Mouse (Mus musculus): ENCODE results near the gene Tns2.
A peak's percentile ranks its signal among the peaks of the same experiment; 100 is the strongest.

The Tns2 gene

DNA sequence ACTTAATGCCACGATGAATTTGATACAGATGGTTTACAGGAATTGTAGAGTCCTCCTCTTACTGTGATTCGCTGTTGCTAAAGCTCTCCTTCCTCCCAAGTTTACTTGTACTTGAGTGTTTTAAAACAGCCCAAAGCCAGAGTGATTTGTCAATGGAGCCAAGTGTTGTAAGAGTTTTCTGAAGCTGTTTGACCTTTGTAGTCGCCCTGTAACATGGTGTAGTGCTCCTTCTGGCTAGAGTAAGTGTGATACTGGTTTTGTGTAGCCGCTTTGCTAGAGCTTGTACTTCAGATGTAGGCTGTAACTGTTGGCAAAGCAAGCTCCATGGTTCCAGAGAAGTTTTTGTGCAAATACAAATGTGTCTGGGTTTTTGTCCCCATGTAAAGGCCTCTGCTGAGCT, 8.0 kb upstream of the Tns2 start:
- no peak for DNase-seq

DNA sequence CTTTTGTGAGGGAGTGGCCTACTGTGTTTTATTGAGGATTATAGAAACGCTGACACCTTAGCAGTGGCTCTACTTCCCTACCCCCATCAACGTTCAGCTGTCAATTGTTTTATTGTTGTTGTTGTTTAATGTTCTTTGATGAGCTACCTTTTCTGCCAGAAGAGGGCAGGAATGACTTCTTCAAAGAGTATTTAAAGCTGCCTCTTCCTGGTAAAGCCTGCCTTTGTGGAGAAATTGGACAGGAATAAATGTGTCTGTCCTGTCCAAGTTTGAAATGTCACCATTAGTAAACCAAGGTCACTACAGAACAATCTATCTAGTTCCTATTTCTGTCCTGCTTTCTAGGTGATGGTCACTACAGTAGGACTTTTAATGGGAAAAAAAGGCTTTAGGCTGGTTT, 6.1 kb upstream of the Tns2 start:
- no peak for DNase-seq

DNA sequence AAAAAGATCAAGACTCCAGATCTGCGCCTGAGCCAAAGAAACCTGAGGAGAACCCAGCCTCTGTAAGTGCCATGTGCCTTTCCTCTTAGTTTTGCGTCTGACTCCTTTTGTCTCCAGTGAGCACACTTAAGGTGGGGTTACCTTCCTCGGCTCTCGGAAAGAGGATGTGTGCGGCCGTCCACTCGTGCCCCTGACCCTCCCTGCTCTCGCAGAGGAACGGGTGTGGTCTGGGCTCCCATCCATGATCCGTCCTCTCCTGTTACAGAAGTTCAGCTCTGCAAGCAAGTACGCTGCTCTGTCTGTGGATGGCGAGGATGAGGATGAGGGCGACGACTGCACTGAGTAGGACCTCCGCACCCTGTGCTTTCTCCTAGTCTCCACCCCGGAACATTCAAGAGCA, 5.2 kb upstream of the Tns2 start:
- DNase-seq = no peak

DNA sequence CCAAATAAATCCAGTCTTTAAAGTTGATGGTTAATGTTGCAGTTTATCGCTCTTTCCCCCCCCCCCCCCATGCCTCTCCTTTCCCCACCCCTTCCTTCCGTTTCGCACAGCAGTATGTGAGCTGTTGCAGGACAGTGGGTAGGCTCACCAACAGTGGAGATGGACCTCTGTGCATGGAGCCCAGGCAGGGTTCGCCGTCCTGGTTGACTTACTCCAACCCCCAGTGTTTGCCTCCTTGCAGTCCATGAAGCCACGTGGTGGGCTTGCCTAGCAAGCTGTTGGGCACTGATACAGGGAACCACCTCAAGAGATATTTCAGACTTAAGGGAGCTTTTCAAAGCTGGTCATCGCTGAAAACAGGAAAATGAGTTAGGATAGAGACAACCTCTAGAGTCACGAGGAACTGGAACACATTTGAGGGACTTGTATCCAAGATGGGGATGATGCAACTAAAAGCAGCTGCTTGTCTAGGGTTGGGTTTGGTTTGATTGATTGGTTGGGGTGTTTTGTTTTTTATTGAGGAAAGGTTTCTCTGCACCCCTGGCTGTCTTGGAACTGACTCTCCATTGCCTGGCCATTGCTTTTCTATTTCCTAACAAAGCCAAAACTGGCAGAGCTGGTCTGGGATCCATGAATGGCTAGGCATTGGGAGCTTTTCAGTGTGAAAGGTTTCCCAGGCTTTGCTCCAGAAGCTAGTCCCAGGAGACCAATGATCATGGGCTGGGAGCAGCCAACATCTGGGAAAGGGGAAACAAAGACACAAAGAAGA, 2.9 kb upstream of the Tns2 start:
- DNase-seq = no peak

- no peak for DNase-seq
These were observed 2.1 kb upstream of the Tns2 start for GRCm38 (mm10) chr15:102097991-102098555.

GRCm38 (mm10) chr15:102099260-102099659, 953 bp upstream of the Tns2 start:
- DNase-seq = no peak

DNA sequence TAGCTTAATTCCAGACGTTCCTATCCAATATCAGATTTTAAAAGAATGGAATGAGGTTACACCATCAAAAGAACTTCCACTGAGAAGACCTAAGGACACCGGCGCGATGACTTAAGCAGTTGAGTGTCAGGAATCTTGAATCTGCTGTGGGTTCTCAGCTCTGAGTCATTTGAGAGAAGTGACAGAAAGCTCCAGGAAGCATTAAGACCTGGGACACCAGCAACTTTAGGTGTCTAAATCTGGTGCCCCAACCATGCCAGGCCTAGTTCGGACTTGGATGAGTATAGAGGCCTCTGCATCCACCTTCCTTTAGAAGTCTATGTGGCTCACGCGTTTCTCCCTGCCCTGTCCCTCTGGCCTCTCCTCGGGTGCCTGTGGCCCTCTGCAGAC, 447 bp upstream of the Tns2 start:
- no peak for DNase-seq

- no peak for DNase-seq
These were observed 921 bp downstream of the Tns2 start for GRCm38 (mm10) chr15:102100996-102101671.

GRCm38 (mm10) chr15:102101672-102102541, 1.7 kb downstream of the Tns2 start:
- DNase-seq = no peak

DNA sequence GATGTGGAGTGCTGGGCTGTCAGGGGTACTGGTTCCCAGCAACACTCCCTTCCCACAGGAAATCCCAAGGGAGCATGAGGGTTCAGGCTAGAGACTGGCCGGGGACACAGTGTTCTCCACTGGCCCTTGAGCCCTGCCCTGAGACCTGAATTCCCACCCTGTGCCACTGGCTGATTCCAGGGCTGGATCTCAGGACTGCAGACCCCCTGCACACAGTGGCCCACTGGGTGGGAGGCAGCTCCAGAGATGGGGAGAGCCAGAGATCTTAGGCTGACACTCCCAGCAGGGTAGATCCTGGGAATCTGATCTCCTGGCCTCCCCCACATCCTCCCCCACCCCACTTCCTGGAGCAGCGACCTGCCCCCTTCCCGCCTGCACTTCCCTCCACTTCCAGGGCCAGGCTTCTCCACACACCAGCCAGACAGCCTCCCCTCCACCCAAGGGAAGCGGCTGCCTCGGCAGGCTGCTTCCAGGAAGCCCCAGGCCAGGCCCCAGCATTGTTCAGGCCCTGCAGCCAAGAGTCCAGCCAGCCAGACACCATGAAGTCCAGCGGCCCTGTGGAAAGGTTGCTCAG, 2.4 kb downstream of the Tns2 start:
- no peak for DNase-seq

GRCm38 (mm10) chr15:102103371-102103946, 3.2 kb downstream of the Tns2 start:
- DNase-seq = no peak

GRCm38 (mm10) chr15:102103947-102104555, 3.8 kb downstream of the Tns2 start:
- no peak for DNase-seq

DNA sequence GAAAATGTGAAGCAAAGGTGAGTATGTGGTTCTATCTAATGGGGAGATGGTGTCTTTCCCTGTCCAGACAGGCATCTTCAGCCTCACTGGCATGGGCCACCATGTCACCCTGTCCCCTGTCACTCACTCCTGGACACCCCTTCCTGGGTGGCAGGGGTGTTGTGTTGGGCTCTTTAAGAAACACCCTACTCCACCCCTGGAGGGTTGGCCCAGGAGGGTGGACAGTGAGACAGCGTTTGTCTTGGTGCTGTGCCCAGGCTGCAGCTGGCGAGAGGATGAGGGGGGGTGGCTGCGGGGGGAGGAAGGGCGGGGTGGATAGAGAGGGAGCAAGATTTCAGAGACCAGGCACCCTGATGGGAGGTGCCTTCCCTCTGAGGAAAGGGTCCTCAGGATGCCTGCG, 5.1 kb downstream of the Tns2 start:
- DNase-seq = no peak

DNA sequence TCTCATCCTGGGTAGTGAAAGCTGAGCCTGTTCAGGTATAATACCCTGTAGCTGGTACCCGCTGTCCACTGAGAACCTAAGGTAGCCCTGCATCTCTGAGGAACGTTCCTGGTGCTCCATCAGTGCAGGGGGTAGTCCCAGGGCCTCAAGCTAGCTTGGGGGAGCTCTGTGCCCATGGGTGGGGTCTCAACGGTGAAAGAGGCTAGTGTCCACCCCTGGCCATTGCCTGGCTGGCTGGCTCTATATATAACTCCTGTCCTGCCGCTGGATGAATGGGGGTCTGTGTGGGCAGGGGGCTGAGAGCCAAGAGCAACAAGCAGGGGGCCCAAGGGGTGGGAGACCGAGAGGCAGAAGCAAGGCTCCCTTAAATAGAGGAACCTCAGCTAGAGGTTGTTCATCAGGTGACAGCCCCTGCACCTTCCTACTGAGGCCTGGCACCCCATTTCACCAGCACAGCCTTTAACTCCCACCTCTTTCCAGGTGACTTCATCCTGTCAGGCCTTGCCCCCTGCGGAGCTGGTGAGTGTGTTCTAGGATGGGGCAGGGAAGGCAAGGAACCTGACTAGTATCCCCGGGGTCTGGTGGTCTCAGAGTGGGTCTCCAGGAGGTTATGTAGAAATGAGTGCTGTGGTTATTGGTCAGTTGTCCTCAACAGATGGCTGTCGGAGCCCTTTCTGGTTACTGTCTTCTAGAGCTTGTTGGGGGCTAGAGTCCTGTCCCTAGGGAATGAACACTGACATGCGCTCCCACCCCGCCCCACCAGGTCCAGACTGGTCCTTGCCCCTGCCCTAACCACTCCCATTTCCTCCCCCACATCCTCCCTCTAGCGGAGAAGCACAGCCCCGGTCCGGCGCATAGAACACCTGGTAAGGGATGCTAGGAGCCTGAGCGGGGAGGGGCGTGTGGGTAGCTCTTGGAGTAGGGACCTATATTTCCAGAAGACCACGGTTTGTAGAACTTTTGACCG, 5.8 kb downstream of the Tns2 start:
- no peak for DNase-seq

- no peak for DNase-seq
These were observed 6.7 kb downstream of the Tns2 start for GRCm38 (mm10) chr15:102106754-102107456.

- DNase-seq = no peak
These were observed 7.7 kb downstream of the Tns2 start for GRCm38 (mm10) chr15:102107689-102108573.

DNA sequence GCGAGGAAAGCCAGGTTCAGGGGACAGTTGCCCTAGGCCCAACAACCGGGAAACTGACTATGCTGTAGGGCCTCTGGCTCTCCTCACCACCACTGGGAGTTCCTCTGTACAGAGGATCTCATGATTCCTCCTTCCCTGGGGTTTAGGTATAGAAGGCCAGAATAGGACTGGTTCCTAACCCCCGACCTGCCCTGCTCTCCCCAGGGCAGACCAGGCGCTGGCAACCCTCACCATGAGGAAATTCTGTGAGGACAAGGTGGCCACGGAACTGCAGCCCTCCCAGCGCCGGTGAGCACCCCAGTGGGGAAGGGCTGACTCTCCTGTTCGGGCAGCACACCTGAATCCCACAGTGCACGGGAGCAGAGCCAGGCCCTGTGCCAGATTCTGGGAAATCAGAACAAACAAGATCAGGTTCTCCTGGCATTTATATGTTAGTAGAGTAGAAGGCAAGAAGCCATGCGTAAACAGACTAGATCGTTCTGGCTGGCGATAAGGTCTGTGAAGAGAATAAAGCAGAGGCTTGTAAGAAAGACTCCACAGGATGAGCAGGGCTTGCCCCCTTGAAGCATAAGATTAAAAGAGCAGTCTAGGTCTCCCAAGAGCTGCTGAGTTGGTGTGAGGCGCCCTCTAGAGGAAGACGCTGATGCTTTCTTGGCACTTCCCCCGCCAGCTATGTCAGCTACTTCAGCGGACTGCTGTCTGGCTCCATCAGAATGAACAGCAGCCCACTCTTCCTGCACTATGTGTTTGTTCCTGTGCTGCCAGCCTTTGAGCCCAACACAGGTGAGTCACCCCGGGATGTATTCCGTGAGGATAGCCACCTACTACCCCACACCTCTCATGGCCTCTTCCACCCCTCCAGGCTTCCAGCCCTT, 8.7 kb downstream of the Tns2 start:
- DNase-seq = peak; percentile 70

DNA sequence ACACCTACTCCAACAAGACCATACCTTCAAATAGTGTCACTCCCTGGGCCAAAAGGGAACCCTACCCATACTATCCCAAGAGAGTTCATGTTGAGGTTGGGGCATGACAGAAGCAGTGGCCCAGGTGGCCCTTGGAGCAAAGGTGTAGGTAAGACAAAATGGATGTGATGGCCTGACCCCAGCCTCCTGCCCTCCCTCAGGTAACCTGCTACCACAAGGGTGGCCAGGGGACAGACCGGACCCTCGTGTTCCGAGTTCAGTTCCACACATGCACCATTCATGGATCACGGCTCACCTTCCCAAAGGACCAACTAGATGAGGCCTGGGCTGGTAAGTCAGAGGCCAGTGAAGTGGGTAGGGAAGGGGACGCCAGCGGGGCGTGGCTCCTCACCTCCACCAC, 10.1 kb downstream of the Tns2 start:
- no peak for DNase-seq
